7 mouse cellular contexts compared by ENCODE assay signal in genomic region chr12:40220001-40220570, GRCm38 (mm10). TPM values are rescaled to one million over a fixed set of nuclear protein-coding genes. Genes with fewer than 3 reads are reported as not detected.
A peak's percentile ranks its signal among the peaks of the same experiment; 100 is the strongest.
DNase-seq lines count a peak whose midpoint lies in the region; ATAC-seq and TF ChIP-seq lines count a peak whose summit lies in the region.

No protein-coding gene starts in this region.

- TF ChIP-seq CTCF in brain, embryonic 14.5 days (IDR thresholded peaks at IDR 0.05; ENCODE audit: borderline replicate concordance, extremely low read depth, insufficient read depth, insufficient read length) = no peak
- no peak for TF ChIP-seq CTCF in gastrocnemius, adult 2 months (IDR thresholded peaks at IDR 0.05)
- TF ChIP-seq CTCF in liver, embryonic 14.5 days (IDR thresholded peaks at IDR 0.05; ENCODE audit: low read depth) = no peak

- H3K36me3 ChIP-seq in liver, embryonic 14.5 days (replicated peaks; ENCODE audit: control insufficient read depth, insufficient read depth, low read depth) = peaks cover 16% of the 10 kb centered on the region

- H3K4me1 ChIP-seq in liver, embryonic 14.5 days (replicated peaks; ENCODE audit: control insufficient read depth in 2 of 2, insufficient read depth in 2 of 2, low read length in 1 of 2) = peaks cover 10 to 13% of the 10 kb centered on the region in 2 experiments

- peak overlapping the region; percentile 82 for H3K4me2 ChIP-seq in liver, embryonic 14.5 days (ENCODE audit: low read depth)

- WGBS in liver, embryonic 14.5 days (ENCODE audit: insufficient replicate concordance) = 43% methylated on average over 3 of the region's 3 CpGs

- no peak for TF ChIP-seq EP300 in liver, embryonic 14.5 days (IDR thresholded peaks at IDR 0.05; ENCODE audit: low read depth)

- ATAC-seq in liver, embryonic 14.5 days (ENCODE audit: insufficient read depth) = no peak

- no peak for TF ChIP-seq POLR2A in brain, embryonic 14.5 days (IDR thresholded peaks at IDR 0.05; ENCODE audit: borderline replicate concordance, extremely low read depth, insufficient read depth, insufficient read length, poor library complexity, severe bottlenecking)

- no peaks in the 10 kb centered on the region for H3K27me3 ChIP-seq in liver, embryonic 14.5 days (ENCODE audit: control insufficient read depth, insufficient read depth, low read length)

- H3K4me3 ChIP-seq in gastrocnemius, adult 2 months = peak overlapping the region; percentile 94
- no peak overlapping the region; a peak in 1 of 4 replicates for H3K4me3 ChIP-seq in liver, embryonic 14.5 days (ENCODE audit: insufficient read depth in 1 of 2, low read depth in 2 of 2, low read length in 2 of 2)

- intact Hi-C loops in gastrocnemius, adult 2 months (cut with DNase I) = loop anchor here (10.0 kb wide), 1 partner anchor 365 kb away; no protein-coding TSS in a partner anchor

- H3K9ac ChIP-seq in liver, embryonic 14.5 days (replicated peaks) = no peak overlapping the region

- H3K9me3 ChIP-seq in liver, embryonic 14.5 days (ENCODE audit: control insufficient read depth, low read length) = no peaks in the 10 kb centered on the region

- peak overlapping the region; percentile 100 for H3K27ac ChIP-seq in gastrocnemius, adult 2 months
- H3K27ac ChIP-seq in liver, embryonic 14.5 days = no peak overlapping the region

- DNase-seq in Muller cell, postnatal 12 days (ENCODE audit: inconsistent ontology term) = peak; percentile 49
- DNase-seq in brain, embryonic 14.5 days (ENCODE audit: low read depth) = peak; percentile 54
- peak; percentile 76 for DNase-seq in gastrocnemius, adult 2 months
- DNase-seq in induced T-regulatory cell, adult 2 months (ENCODE audit: low read depth) = peak; percentile 41
- no peak for DNase-seq in liver, embryonic 14.5 days (ENCODE audit: low read depth in 3 of 3, low spot score in 3 of 3)
- peak; percentile 76 for DNase-seq in skeletal muscle tissue, adult 2 months (ENCODE audit: low read depth, low spot score)
- no peak for DNase-seq in thymus, postnatal 25 days

RNA-seq across cellular contexts. Expression of gene Lsmem1, which starts 20.8 kb away (rescaled TPM):
- 0.25 and 0.26 TPM in 2 replicates for polyA plus RNA-seq in brain, embryonic 14.5 days (2012; rRNA removed)
- 10 to 100 TPM; 55.8 to 58.6 TPM for total RNA-seq in gastrocnemius, adult 2 months (2021)
- polyA plus RNA-seq in liver, embryonic 14.5 days (2012; rRNA removed) = 0.02 TPM in 1 of 2 replicates, not detected in the other
- polyA plus RNA-seq in liver, embryonic 14.5 days (2014; fragmentation: Nextera tagmentation; extraction: Ambion mirVana) = not detected in 2 replicates

RNA-seq across cellular contexts. Expression of gene Ifrd1, which starts 28.2 kb away (rescaled TPM):
- 59.0 and 59.6 TPM in 2 replicates for polyA plus RNA-seq in brain, embryonic 14.5 days (2012; rRNA removed)
- 100 to 1,000 TPM; 106 to 137 TPM for total RNA-seq in gastrocnemius, adult 2 months (2021)
- 8.2 and 14.1 TPM in 2 replicates for polyA plus RNA-seq in liver, embryonic 14.5 days (2012; rRNA removed)
- polyA plus RNA-seq in liver, embryonic 14.5 days (2014; fragmentation: Nextera tagmentation; extraction: Ambion mirVana) = 52.9 and 53.2 TPM in 2 replicates

Comparison
In these comparisons a context has a peak if more than half of its experiments do, and no peak if none do; other contexts are left out.
1. DNase-seq: peak in Muller cell, postnatal 12 days (single experiment), brain, embryonic 14.5 days (single experiment), gastrocnemius, adult 2 months (single experiment), induced T-regulatory cell, adult 2 months (single experiment) and skeletal muscle tissue, adult 2 months (single experiment); none in liver, embryonic 14.5 days (0 of 3) and thymus, postnatal 25 days (single experiment).